10 mouse cellular contexts compared by ENCODE assay signal in the genomic region with DNA sequence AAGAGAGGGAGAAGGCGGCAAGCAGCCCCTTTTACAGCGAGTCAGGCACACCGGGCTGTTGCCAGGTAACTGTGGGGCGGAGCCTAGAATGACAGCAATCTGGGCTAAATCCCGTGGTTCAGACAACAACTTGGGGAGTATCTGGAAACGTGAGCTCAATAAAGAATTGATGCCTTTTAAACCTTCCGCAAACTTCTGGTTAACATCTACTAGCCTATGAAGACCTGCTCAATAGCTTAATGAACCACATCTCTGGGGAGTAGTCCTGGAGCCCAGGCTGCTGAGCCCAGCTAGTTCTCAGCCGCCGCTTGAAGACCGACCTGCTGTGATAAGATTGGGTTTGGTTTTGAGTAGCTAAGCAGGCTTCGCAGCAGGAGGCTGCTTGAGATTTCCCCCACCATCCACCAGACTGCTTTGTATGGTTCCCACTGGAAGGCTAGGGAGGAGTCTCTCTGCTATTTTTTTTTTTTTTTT.
DNase-seq lines count a peak whose midpoint lies in the region; ATAC-seq lines count a peak whose summit lies in the region.
"Had no signal": no experiment of that assay in that cellular context is flagged by ENCODE, and none has a peak within 500 bp of the region (broad histone marks: within the 10 kb centered on the region; RNA-seq: fewer than 3 reads in every experiment).

No protein-coding gene starts in this region.

- H3K27me3 ChIP-seq in kidney, embryonic 14.5 days (ENCODE audit: control insufficient read depth, insufficient read depth, low read length), result no peaks in the 10 kb centered on the region
- no peaks in the 10 kb centered on the region for H3K27me3 ChIP-seq in forebrain, embryonic 16.5 days (replicated peaks; ENCODE audit: control insufficient read depth, insufficient read depth, low read length)
- H3K27me3 ChIP-seq in midbrain, embryonic 14.5 days (ENCODE audit: control insufficient read depth, insufficient read depth, low read length), result no peaks in the 10 kb centered on the region

- H3K9me3 ChIP-seq in kidney, embryonic 14.5 days (ENCODE audit: control insufficient read depth, low read length), result no peaks in the 10 kb centered on the region
- H3K9me3 ChIP-seq in forebrain, embryonic 16.5 days (ENCODE audit: control insufficient read depth, low read length), result no peaks in the 10 kb centered on the region
- H3K9me3 ChIP-seq in midbrain, embryonic 14.5 days (ENCODE audit: control insufficient read depth, low read length), result no peaks in the 10 kb centered on the region

- H3K27ac ChIP-seq in kidney, embryonic 14.5 days (ENCODE audit: low read depth, low read length), result no peak overlapping the region
- H3K27ac ChIP-seq in forebrain, embryonic 16.5 days (ENCODE audit: low read length), result peak overlapping the region; percentile 35; the same call in 1 of the 2 replicates
- peak overlapping the region; percentile 62 for H3K27ac ChIP-seq in midbrain, embryonic 14.5 days (replicated peaks; ENCODE audit: low read depth, low read length)
- H3K27ac ChIP-seq: liver, embryonic 14.5 days had no signal

- H3K4me2 ChIP-seq in kidney, embryonic 14.5 days (replicated peaks; ENCODE audit: low read depth, low read length), result peak overlapping the region; percentile 23
- H3K4me2 ChIP-seq in forebrain, embryonic 16.5 days (ENCODE audit: low read length), result peak overlapping the region; percentile 40
- H3K4me2 ChIP-seq in midbrain, embryonic 14.5 days (ENCODE audit: low read length), result peak overlapping the region; percentile 43

- 8% methylated on average over 11 of the region's 11 CpGs for WGBS in kidney, embryonic 14.5 days
- WGBS in forebrain, embryonic 16.5 days, result 4% methylated on average over 11 of the region's 11 CpGs
- 2% methylated on average over 11 of the region's 11 CpGs for WGBS in midbrain, embryonic 14.5 days

- H3K4me3 ChIP-seq in kidney, embryonic 14.5 days (ENCODE audit: low read length), result no peak overlapping the region
- H3K4me3 ChIP-seq in forebrain, embryonic 16.5 days (replicated peaks; ENCODE audit: low read length), result peak overlapping the region; percentile 11
- H3K4me3 ChIP-seq in midbrain, embryonic 14.5 days (replicated peaks; ENCODE audit: low read depth, low read length), result 0 out of 2 replicates have a peak overlapping the region, but pooled peaks have one; percentile 7

- no peak overlapping the region for H3K9ac ChIP-seq in kidney, embryonic 14.5 days (ENCODE audit: low read depth, low read length)
- H3K9ac ChIP-seq in forebrain, embryonic 16.5 days (replicated peaks; ENCODE audit: low read depth, low read length), result no peak overlapping the region
- H3K9ac ChIP-seq in midbrain, embryonic 14.5 days (replicated peaks; ENCODE audit: low read length), result 0 out of 2 replicates have a peak overlapping the region, but pooled peaks have one; percentile 4
- H3K9ac ChIP-seq: liver, embryonic 14.5 days had no signal

- ATAC-seq in kidney, embryonic 14.5 days (ENCODE audit: low FRiP score, low TSS enrichment), result no peak
- peak; percentile 51 for ATAC-seq in forebrain, embryonic 16.5 days
- peak; percentile 38 for ATAC-seq in midbrain, embryonic 14.5 days (ENCODE audit: low FRiP score, low TSS enrichment)

- peaks cover 19% of the 10 kb centered on the region for H3K4me1 ChIP-seq in kidney, embryonic 14.5 days (ENCODE audit: control insufficient read depth, insufficient read depth, low read length)
- peaks cover 55% of the 10 kb centered on the region for H3K4me1 ChIP-seq in forebrain, embryonic 16.5 days (replicated peaks; ENCODE audit: control insufficient read depth, insufficient read depth, low read length)
- peaks cover 55% of the 10 kb centered on the region for H3K4me1 ChIP-seq in midbrain, embryonic 14.5 days (ENCODE audit: control insufficient read depth, insufficient read depth, low read length)

- no peak for DNase-seq in kidney, postnatal 14 days
- DNase-seq in cerebellum, postnatal 25 days, result peak; percentile 42 to 62
- peak; percentile 78 for DNase-seq in midbrain, embryonic 14.5 days
- DNase-seq in frontal cortex, adult 2 months (ENCODE audit: extremely low spot score in 1 of 2, low spot score in 1 of 2), result no peak
- DNase-seq in spleen, adult 12 weeks (ENCODE audit: low spot score), result no peak
- no peak for DNase-seq in thymus, postnatal 4 days
- DNase-seq: adrenal gland, adult 8-10 months had no signal

- no peaks in the 10 kb centered on the region for H3K36me3 ChIP-seq in kidney, embryonic 14.5 days (ENCODE audit: control insufficient read depth, insufficient read depth, low read length)
- H3K36me3 ChIP-seq in forebrain, embryonic 16.5 days (ENCODE audit: control insufficient read depth, insufficient read depth), result no peaks in the 10 kb centered on the region
- H3K36me3 ChIP-seq in midbrain, embryonic 14.5 days (ENCODE audit: control insufficient read depth, insufficient read depth, low read length), result no peaks in the 10 kb centered on the region

Comparison
In these comparisons a context has a peak if more than half of its experiments do, and no peak if none do; other contexts are left out.
1. DNase-seq: peak in cerebellum, postnatal 25 days (2 of 2) and midbrain, embryonic 14.5 days (single experiment); none in kidney, postnatal 14 days (single experiment), frontal cortex, adult 2 months (0 of 2), spleen, adult 12 weeks (single experiment) and thymus, postnatal 4 days (single experiment).
2. Peak in every context shown above with its lines, with median percentiles within 50 percentile points of each other: H3K4me2 ChIP-seq.